Mouse (Mus musculus) heart, adult 2 months (tissue): ENCODE measurements around the gene Mvd. TPM values are rescaled to one million over a fixed set of nuclear protein-coding genes. Genes with fewer than 3 reads are reported as not detected.
A peak's percentile ranks its signal among the peaks of the same experiment; 100 is the strongest.

Experiments used
- DNase-seq, 2 experiments: peaks; one replicate each; pipeline ENCODE4 v3.0.0; 2021
- H3K27ac ChIP-seq: fragments of 200-600 bp; 2 replicates; pipeline ENCODE4 v1.8.1; 2022
- H3K27me3 ChIP-seq: fragments of 200-500 bp; 2 replicates; pipeline ENCODE4 v1.6.1; 2012; ENCODE audit warnings: mild to moderate bottlenecking, low read length, inconsistent platforms, mixed read lengths; ENCODE audit not compliant: control insufficient read depth, insufficient read depth
- H3K36me3 ChIP-seq: fragments of 200-500 bp; 2 replicates; pipeline ENCODE4 v1.6.1; 2012; ENCODE audit warnings: low read length, inconsistent platforms; ENCODE audit not compliant: control insufficient read depth, insufficient read depth
- H3K4me1 ChIP-seq: fragments of 200-500 bp; 2 replicates; pipeline ENCODE4 v1.6.1; 2011; ENCODE audit warnings: low read length; ENCODE audit not compliant: control insufficient read depth, insufficient read depth
- H3K4me3 ChIP-seq: fragments of 200-600 bp; 2 replicates; pipeline ENCODE4 v1.8.1; 2022
- H3K79me2 ChIP-seq: fragments of 200-500 bp; replicated peaks from 2 replicates; pipeline ENCODE4 v1.6.1; 2012; ENCODE audit warnings: mild to moderate bottlenecking, inconsistent platforms, low read length, moderate library complexity, mixed read lengths; ENCODE audit not compliant: control insufficient read depth, insufficient read depth
- H3K9ac ChIP-seq: fragments of 200-500 bp; 2 replicates; pipeline ENCODE4 v1.6.1; 2012; ENCODE audit warnings: low read depth, mild to moderate bottlenecking, control low read depth, inconsistent platforms, low read length, mixed read lengths
- CTCF ChIP-seq: fragments of 200-600 bp; IDR thresholded peaks from 2 replicates; pipeline ENCODE4 v1.8.1; 2022; ENCODE audit warnings: antibody characterized with exemption, mild to moderate bottlenecking, moderate library complexity
- EP300 ChIP-seq: fragments of 200-500 bp; IDR thresholded peaks from 2 replicates; pipeline ENCODE4 v1.6.1; 2011; ENCODE audit warnings: low read depth, low read length, control low read depth; ENCODE audit not compliant: insufficient read depth
- POLR2A ChIP-seq: fragments of 200-500 bp; IDR thresholded peaks from 2 replicates; pipeline ENCODE4 v1.6.1; 2011; ENCODE audit warnings: mild to moderate bottlenecking, low read depth, low read length, control low read depth; ENCODE audit not compliant: insufficient read depth
- WGBS: fragments of 180-500 bp; shearing (Covaris S2); methylation state at CpG from one replicate; pipeline ENCODE4 v1.1.7; 2018; 5-methylcytosine and 5-hydroxymethylcytosine counted together
- intact Hi-C: fragments of 180-260 bp; cut with DNase I; formaldehyde crosslinking; loops from one replicate; pipeline ENCODE4 v1.15.1; 2025
- long read RNA-seq: library from polyadenylated mRNA; stranded (forward); transcript quantifications from one replicate; pipeline ENCODE4 v2.0.0, GENCODE M21; 2021
- polyA plus RNA-seq: library from polyadenylated mRNA; depleted of rRNA; stranded (reverse); fragments of >200 nt; gene quantifications from 2 replicates; pipeline ENCODE4 v1.2.3, GENCODE M21; 2012; rRNA removed
- total RNA-seq, 2 experiments: library from RNA; stranded (reverse); gene quantifications; 2 replicates each; pipeline ENCODE4 v1.2.3; 2021

The Mvd gene
- total RNA-seq: 1 to 10 TPM; 4.0 to 5.6 TPM
- 8.5 and 9.0 TPM in 2 replicates for polyA plus RNA-seq
- long read RNA-seq, transcript Mvd-201 (10 exons, 1,756 nt): major isoform, 14 of 14 reads
- long read RNA-seq, partial matches to known transcripts: 0 of 14 reads
- long read RNA-seq, other reads (novel, unspliced or antisense): 0 of 14 reads

DNA sequence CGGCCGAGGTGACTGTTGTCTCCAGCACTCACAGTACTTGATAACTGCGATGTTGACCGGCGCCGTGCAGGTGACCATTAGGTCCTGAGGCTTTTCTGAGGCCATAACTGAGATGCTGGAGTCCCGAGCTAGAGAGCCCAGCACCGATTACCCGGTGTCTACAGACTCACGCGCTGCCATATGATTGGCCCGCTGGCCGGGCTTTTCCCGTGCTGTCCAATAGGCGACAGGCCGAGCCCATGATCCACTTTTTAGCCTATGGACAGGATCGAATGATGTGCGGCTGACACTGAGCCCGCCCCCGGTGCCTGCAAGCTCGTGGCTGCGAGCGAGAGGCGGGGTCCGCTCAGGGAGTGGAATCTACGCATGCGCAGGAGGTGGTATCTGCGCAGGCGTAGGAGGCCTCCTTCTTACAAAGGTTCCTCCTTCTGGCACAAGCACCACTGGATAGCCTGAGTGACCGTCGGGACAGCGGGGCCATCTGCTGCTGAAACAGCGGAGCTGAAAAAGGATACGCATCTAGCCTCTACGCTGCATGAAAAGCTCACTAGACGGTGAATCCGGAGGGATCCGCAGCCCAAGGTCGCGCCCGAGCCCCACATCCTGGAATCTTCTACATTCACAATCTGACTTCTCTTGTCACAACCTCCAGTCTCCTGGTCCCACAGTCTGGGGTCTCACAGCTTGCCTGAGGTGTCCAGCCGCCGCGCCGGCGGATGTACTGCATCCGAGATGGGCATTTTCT lies at the start of gene Mvd:
Gene Mvd, minus strand, starts transcription at position 161 of the 745 bp plus-strand sequence.
- intact Hi-C loops: loop anchor here (5.0 kb wide), 2 partner anchors 66 to 161 kb away; partner anchors contain the start of genes Zc3h18 and Zfpm1
- Histone ChIP-seq H3K27ac (peak within 1 kb of the TSS; percentile 95), H3K36me3 (no peaks in the 10 kb centered on the region), H3K9ac (peak within 1 kb of the TSS; percentile 78), H3K79me2 (no peaks in the 10 kb centered on the region), H3K27me3 (no peaks in the 10 kb centered on the region), H3K4me1 (peaks cover 2% of the 10 kb centered on the region; the same call in 1 of the 2 replicates), H3K4me3 (peak within 1 kb of the TSS; percentile 78)
- DNase-seq: peak; percentile 97 to 100
- peak; percentile 62 for TF ChIP-seq CTCF
- TF ChIP-seq POLR2A: peak; percentile 98
- peak; percentile 94 for TF ChIP-seq EP300
- under 1% methylated on average over 47 of the region's 47 CpGs for WGBS

DNA sequence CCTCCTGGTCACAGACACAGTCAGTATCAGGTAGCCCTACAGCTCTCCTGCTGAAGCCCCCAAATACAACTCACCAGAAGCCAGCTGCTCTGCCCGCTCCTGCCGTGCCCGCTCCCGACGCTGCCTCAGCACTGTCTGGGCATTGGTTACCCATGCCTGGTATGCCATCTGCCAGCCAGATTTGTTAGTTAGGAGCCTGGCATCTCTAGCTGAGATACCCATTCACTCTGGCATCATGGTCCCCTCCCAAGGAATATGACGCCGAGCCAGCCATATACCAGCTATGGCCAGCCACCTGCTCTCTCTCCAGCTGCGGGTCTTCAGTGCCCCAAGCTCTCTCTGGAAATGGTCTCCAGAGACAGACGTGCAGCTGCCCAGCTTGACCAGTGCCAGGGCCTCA lies 45.2 kb upstream of the Mvd start:
- no peaks in the 10 kb centered on the region for H3K36me3 ChIP-seq
- intact Hi-C loops: no loop called here
- H3K27ac ChIP-seq: no peak overlapping the region
- no peaks in the 10 kb centered on the region for H3K27me3 ChIP-seq
- no peak for DNase-seq
- H3K79me2 ChIP-seq: no peaks in the 10 kb centered on the region
- H3K4me3 ChIP-seq: no peak overlapping the region
- 94% methylated on average over 9 of the region's 9 CpGs for WGBS
- no peaks in the 10 kb centered on the region for H3K4me1 ChIP-seq
- TF ChIP-seq CTCF (no peak), POLR2A (no peak), EP300 (no peak)
- no peak overlapping the region for H3K9ac ChIP-seq

DNA sequence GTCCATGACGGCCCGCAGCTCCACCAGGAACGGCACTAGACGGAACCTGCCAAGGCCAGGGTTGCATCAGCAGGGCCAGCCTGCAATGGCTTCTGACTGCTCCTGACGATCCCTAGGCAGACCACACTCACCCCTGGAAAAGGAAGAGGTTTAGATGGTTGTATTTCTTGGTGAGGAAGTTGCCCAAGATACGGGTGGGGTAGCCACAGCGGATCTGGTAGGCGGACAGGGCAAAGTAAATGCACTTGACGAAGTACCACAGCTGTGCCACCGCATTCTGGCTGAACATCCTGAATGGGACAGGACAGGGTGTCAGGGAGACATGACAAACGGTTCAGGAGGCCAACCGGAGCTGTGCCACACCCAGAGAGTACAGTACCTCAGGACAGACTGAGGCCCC lies 41.6 kb upstream of the Mvd start:
- H3K27ac ChIP-seq: no peak overlapping the region
- H3K27me3 ChIP-seq: no peaks in the 10 kb centered on the region
- no peaks in the 10 kb centered on the region for H3K4me1 ChIP-seq
- intact Hi-C loops: no loop called here
- no peaks in the 10 kb centered on the region for H3K36me3 ChIP-seq
- H3K4me3 ChIP-seq: no peak overlapping the region
- no peaks in the 10 kb centered on the region for H3K79me2 ChIP-seq
- DNase-seq: no peak
- 89% methylated on average over 12 of the region's 12 CpGs for WGBS
- TF ChIP-seq POLR2A: no peak
- TF ChIP-seq EP300: no peak
- no peak for TF ChIP-seq CTCF
- no peak overlapping the region for H3K9ac ChIP-seq

DNA sequence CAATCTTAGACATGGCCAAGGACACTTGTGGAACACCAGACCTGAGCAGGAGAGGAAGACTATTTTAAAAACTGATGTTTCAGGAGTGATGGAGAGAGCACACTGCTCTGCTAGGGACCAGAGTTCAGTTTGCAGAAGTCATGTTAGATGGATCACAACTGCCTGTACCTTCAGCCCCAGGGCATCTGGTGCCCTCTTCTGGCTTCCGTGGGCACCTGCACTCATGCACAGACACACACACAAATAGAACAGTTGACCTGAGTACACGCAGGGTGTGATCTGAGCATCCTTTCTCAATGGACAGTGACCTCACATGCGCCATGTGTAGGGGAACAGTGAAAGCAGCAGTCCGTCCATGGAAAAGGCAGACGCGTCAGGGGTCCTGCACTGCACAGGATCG lies 40.7 kb upstream of the Mvd start:
- H3K79me2 ChIP-seq: no peaks in the 10 kb centered on the region
- H3K9ac ChIP-seq: no peak overlapping the region
- H3K27ac ChIP-seq: no peak overlapping the region
- no peaks in the 10 kb centered on the region for H3K4me1 ChIP-seq
- TF ChIP-seq CTCF: peak; percentile 43
- no peak for TF ChIP-seq POLR2A
- TF ChIP-seq EP300: no peak
- intact Hi-C loops: no loop called here
- H3K27me3 ChIP-seq: no peaks in the 10 kb centered on the region
- WGBS: 98% methylated on average over 7 of the region's 7 CpGs
- H3K36me3 ChIP-seq: no peaks in the 10 kb centered on the region
- H3K4me3 ChIP-seq: no peak overlapping the region
- DNase-seq: no peak

DNA sequence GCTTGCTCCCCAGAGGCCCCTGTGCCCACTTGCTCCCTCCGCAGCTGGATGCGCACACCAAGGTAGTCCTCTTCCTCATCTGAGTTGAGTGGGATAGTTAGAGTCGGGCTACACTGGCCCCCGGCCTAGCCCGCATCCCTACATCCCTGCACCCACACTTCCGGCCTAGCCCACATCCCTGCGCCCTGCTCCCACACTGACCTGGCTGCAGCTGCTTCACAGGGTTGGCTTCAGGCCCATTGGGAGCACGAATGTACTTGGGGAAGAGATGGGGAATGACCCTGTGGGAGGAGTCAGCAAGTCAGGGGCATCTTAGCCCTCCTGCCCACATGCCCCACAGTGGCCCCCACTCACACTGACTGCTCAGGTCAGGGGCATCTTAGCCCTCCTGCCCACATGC lies 39.2 kb upstream of the Mvd start:
- Histone ChIP-seq H3K79me2 (no peaks in the 10 kb centered on the region), H3K27ac (no peak overlapping the region), H3K36me3 (no peaks in the 10 kb centered on the region), H3K4me3 (no peak overlapping the region), H3K9ac (no peak overlapping the region), H3K4me1 (no peaks in the 10 kb centered on the region), H3K27me3 (no peaks in the 10 kb centered on the region)
- DNase-seq: no peak
- intact Hi-C loops: no loop called here
- 77% methylated on average over 8 of the region's 8 CpGs for WGBS
- TF ChIP-seq EP300 (no peak), POLR2A (no peak), CTCF (no peak)
